8 mouse cellular contexts compared by ENCODE assay signal in the genomic region with DNA sequence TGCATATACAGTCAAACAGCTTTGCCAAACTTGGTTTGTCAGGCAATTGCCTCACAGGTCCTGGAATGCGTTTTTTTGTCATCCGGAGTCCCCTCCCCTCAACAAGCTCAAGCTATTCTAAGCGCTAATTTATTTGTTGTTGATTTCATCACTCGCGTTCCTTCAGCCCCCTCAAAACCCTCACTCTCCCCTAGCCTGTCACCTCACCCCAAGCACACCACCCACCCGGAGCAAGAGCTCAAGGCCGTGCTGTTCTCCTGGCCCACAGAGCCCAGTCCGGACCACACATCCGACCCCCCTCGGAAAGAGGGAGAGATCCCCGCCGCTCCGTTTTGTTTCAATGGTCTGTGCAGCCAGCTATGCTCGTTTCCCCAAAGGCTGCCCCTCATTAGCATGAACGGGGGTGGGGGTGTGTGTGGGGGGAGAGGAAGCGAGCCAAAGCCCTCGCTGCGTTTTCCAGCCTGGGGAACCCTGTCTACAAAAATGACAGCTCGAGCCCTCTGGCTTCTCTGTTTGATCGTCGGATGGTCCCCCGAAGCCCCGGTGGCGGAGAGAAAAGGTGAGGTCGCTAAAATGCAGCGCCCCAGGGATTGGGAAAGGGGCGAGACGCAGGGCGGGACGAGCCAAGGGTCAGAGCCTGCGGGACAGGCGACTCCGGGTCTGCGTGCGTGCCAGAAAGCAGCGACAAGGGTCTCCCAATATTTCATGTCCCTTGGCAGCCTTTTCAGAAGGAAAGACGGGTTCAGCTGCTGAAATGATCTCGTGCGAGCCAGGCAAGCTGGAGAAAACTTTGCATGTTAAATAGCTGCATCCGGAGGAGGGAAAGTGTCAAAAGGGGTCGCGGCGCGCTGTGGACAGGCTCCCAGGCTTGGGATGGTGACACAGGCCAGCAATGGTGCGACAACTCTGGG. TPM values are rescaled to one million over a fixed set of nuclear protein-coding genes. Genes with fewer than 3 reads are reported as not detected.
A peak's percentile ranks its signal among the peaks of the same experiment; 100 is the strongest.
DNase-seq lines count a peak whose midpoint lies in the region; ATAC-seq and TF ChIP-seq lines count a peak whose summit lies in the region.

A gene (plus strand): TSS at position 271 of the 911 bp plus-strand sequence.

- H3K4me2 ChIP-seq in forebrain, embryonic 11.5 days (ENCODE audit: low read depth, low read length, severe bottlenecking), result peak within 1 kb of the TSS; percentile 84
- peak within 1 kb of the TSS; percentile 95 for H3K4me2 ChIP-seq in intestine, embryonic 15.5 days (replicated peaks)
- H3K4me2 ChIP-seq in lung, embryonic 16.5 days (ENCODE audit: low read depth, low read length), result peak within 1 kb of the TSS; percentile 82

- peak within 1 kb of the TSS; percentile 60 for H3K9ac ChIP-seq in forebrain, embryonic 11.5 days (ENCODE audit: low read length)
- peak within 1 kb of the TSS; percentile 62 for H3K9ac ChIP-seq in intestine, embryonic 15.5 days
- peak within 1 kb of the TSS; percentile 69 for H3K9ac ChIP-seq in lung, embryonic 16.5 days (ENCODE audit: low read length)

- no peaks in the 10 kb centered on the region for H3K9me3 ChIP-seq in forebrain, embryonic 11.5 days (ENCODE audit: control insufficient read depth, low read length)
- H3K9me3 ChIP-seq in intestine, embryonic 15.5 days, result no peaks in the 10 kb centered on the region
- no peaks in the 10 kb centered on the region for H3K9me3 ChIP-seq in lung, embryonic 16.5 days (ENCODE audit: control insufficient read depth, low read length)

- ATAC-seq in forebrain, embryonic 11.5 days (replicated peaks; ENCODE audit: low FRiP score), result peak; percentile 11; the same call in 1 of the 2 replicates
- no peak for ATAC-seq in intestine, embryonic 15.5 days
- peak; percentile 47 for ATAC-seq in lung, embryonic 16.5 days (ENCODE audit: low read depth)

- under 1% methylated on average over 45 of the region's 45 CpGs for WGBS in forebrain, embryonic 11.5 days
- WGBS in intestine, embryonic 15.5 days, result 1% methylated on average over 44 of the region's 45 CpGs
- under 1% methylated on average over 45 of the region's 45 CpGs for WGBS in lung, embryonic 16.5 days
- under 1% methylated on average over 45 of the region's 45 CpGs for WGBS in spleen, adult 2 months

- no peaks in the 10 kb centered on the region for H3K36me3 ChIP-seq in forebrain, embryonic 11.5 days (ENCODE audit: control insufficient read depth, insufficient read depth, low read length)
- no peaks in the 10 kb centered on the region for H3K36me3 ChIP-seq in intestine, embryonic 15.5 days
- H3K36me3 ChIP-seq in lung, embryonic 16.5 days (ENCODE audit: control insufficient read depth, insufficient read depth, low read length), result no peaks in the 10 kb centered on the region
- no peaks in the 10 kb centered on the region for H3K36me3 ChIP-seq in spleen, adult 2 months (ENCODE audit: control insufficient read depth, insufficient read depth, low read length)

- no peak within 1 kb of the TSS for H3K27ac ChIP-seq in forebrain, embryonic 11.5 days (ENCODE audit: low read depth, low read length)
- H3K27ac ChIP-seq in intestine, embryonic 15.5 days, result no peak within 1 kb of the TSS; the same call in 1 of the 2 replicates
- H3K27ac ChIP-seq in lung, embryonic 16.5 days (ENCODE audit: low read length), result peak within 1 kb of the TSS; percentile 92
- peak within 1 kb of the TSS; percentile 26; the same call in 1 of the 2 replicates for H3K27ac ChIP-seq in spleen, adult 2 months (ENCODE audit: insufficient read depth, low read length)

- peak within 1 kb of the TSS; percentile 40 for H3K4me3 ChIP-seq in forebrain, embryonic 11.5 days (ENCODE audit: low read depth, low read length)
- peak within 1 kb of the TSS; percentile 49 for H3K4me3 ChIP-seq in intestine, embryonic 15.5 days (replicated peaks)
- peak within 1 kb of the TSS; percentile 67 for H3K4me3 ChIP-seq in lung, embryonic 16.5 days (ENCODE audit: low read length)
- H3K4me3 ChIP-seq in spleen, adult 2 months (ENCODE audit: extremely low read depth, insufficient read depth, insufficient read length), result peak within 1 kb of the TSS; percentile 55

- TF ChIP-seq POLR2A in spleen, adult 2 months (IDR thresholded peaks at IDR 0.05; ENCODE audit: low read depth, low read length), result no peak

- peaks cover 12% of the 10 kb centered on the region; the same call in 1 of the 2 replicates for H3K4me1 ChIP-seq in forebrain, embryonic 11.5 days (replicated peaks; ENCODE audit: control insufficient read depth, insufficient read depth, low read length)
- H3K4me1 ChIP-seq in intestine, embryonic 15.5 days (replicated peaks), result peaks cover 21% of the 10 kb centered on the region
- peaks cover 22% of the 10 kb centered on the region for H3K4me1 ChIP-seq in lung, embryonic 16.5 days (replicated peaks; ENCODE audit: control insufficient read depth, insufficient read depth, low read length)
- H3K4me1 ChIP-seq in spleen, adult 2 months (ENCODE audit: control insufficient read depth, insufficient read depth, insufficient read length), result peaks cover 7% of the 10 kb centered on the region

- no peak for TF ChIP-seq CTCF in spleen, adult 2 months (IDR thresholded peaks at IDR 0.05; ENCODE audit: extremely low read depth, insufficient read depth, insufficient read length, insufficient replicate concordance)

- H3K27me3 ChIP-seq in forebrain, embryonic 11.5 days (ENCODE audit: control insufficient read depth, insufficient read depth, low read length), result no peaks in the 10 kb centered on the region
- H3K27me3 ChIP-seq in intestine, embryonic 15.5 days (replicated peaks), result no peaks in the 10 kb centered on the region
- no peaks in the 10 kb centered on the region for H3K27me3 ChIP-seq in lung, embryonic 16.5 days (ENCODE audit: control insufficient read depth, insufficient read depth, low read depth, low read length)
- H3K27me3 ChIP-seq in spleen, adult 2 months (ENCODE audit: control insufficient read depth, insufficient read depth, low read length), result 0 out of 2 replicates have a peak, but pooled peaks cover 4% of the 10 kb centered on the region

- peak; percentile 41 for DNase-seq in cerebellum, adult 11 months
- no peak for DNase-seq in cerebellum, postnatal 4 days (ENCODE audit: low spot score in 2 of 2)
- DNase-seq in adrenal gland, postnatal 14 days, result peak; percentile 40
- DNase-seq in forebrain, embryonic 11.5 days (ENCODE audit: low spot score), result peak; percentile 70
- peak in 1 of 2 experiments; percentile 29 for DNase-seq in spleen, adult 2 months (ENCODE audit: low read depth in 1 of 2, low spot score in 2 of 2)
- no peak for DNase-seq in right cerebral cortex, postnatal 25 days

RNA-seq across cellular contexts. Expression of the gene that starts here (rescaled TPM):
- total RNA-seq in adrenal gland, postnatal 14 days (2021), result 1.7 and 2.1 TPM in 2 replicates
- 2.5 and 4.2 TPM in 2 replicates for polyA plus RNA-seq in forebrain, embryonic 11.5 days (2014; fragmentation: Nextera tagmentation; extraction: Ambion mirVana)
- polyA plus RNA-seq in intestine, embryonic 15.5 days (2015; fragmentation: Nextera tagmentation; extraction: Ambion mirVana), result 2.6 and 3.0 TPM in 2 replicates
- 4.4 and 5.1 TPM in 2 replicates for polyA plus RNA-seq in lung, embryonic 16.5 days (2015; fragmentation: Nextera tagmentation; extraction: Ambion mirVana)
- polyA plus RNA-seq in spleen, adult 2 months (2012; rRNA removed), result 0.91 and 1.8 TPM in 2 replicates

Comparison
In these comparisons a context has a peak if more than half of its experiments do, and no peak if none do; other contexts are left out.
1. DNase-seq: peak in cerebellum, adult 11 months (single experiment), adrenal gland, postnatal 14 days (single experiment) and forebrain, embryonic 11.5 days (single experiment); none in cerebellum, postnatal 4 days (0 of 2) and right cerebral cortex, postnatal 25 days (single experiment).
2. H3K27ac ChIP-seq: peak in lung, embryonic 16.5 days (single experiment) and spleen, adult 2 months (single experiment); none in forebrain, embryonic 11.5 days (single experiment) and intestine, embryonic 15.5 days (single experiment).
3. Peak in every context shown above with its lines, with median percentiles within 50 percentile points of each other: H3K4me2 ChIP-seq, H3K4me3 ChIP-seq and H3K9ac ChIP-seq.